Mouse (Mus musculus): Measurements from ENCODE around the gene Itpripl2.
A peak's percentile ranks its signal among the peaks of the same experiment; 100 is the strongest.

The Itpripl2 gene

DNA sequence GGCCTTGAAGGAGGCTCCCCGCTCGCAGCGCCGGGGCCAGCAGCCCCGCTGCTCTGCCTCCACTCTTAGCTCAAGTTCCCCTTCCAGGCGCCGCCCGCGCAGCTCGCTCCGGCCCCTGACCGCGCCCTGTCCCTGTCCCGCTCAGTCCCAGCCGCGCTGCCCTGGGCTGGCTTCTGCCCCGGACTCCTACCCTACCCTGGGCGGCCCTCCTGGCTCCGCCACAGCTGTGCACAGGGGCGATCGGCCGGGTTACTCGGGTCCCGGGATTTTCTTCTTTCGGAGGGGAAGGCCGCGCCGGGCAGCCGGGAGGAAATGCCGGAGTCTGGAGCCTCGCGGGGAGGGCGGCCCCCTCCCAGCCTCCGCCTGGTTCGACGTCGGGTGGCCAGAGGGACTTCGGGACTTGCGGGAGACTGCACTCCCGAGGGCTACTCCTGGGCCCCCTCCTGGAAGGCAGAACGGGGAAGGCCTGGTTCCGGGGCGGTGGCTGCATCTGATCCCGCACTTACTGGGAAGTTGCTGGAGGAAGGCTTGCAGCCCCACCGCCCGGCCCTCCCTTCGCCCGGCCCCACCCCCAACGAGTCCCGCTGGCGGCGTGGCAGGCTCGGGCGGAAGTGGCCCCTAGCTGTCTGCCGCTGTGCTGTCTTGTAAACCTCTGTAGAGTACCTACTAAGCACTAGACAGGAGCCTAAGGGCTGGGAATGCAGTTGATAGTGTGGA, at the start of gene Itpripl2:
Itpripl2 (minus strand) TSS at position 545 of the 717 bp plus-strand sequence.
- DNase-seq = peak; percentile 7 to 17

DNA sequence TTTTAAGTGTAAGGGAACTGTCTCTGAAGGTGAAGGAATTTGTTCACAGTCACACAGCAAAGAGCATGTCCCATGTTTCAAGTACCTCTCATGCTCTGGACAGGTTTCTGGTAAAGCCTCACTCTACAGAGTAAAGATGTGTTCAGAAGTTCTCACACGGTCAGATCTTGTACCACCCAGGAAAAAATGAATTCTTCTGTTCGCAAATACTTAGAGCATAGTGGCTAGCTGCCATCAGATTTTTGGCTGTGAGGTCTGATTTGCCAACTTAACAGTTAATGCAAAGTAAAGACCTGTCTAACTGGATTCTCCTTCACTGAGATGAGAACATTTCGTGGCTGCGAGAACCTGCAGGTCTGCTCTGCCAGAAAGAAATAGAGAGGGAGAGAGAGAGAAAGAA, 43.3 kb upstream of the Itpripl2 start:
- no peak for DNase-seq

GRCm38 (mm10) chr7:118534326-118534725, 42.6 kb upstream of the Itpripl2 start:
- DNase-seq = no peak

DNA sequence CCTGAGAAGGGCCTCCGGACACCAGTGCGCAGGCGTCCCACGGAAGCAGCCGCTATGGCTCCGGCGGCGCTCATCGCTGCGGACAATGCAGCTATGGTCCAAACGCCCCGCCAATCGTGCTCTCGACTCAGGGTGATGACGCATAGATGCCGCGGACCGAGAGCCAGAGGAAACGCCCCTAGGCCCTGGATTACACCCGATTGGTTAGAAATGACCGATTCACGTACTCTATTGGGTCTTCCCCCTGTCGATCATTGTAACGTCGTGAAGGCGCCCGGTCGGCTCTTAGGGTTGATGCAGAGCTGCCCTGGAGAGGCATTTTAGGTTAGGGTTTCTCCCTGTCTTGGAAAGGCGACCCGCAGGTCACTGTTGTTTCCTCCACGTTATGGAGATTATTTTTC, 41.4 kb upstream of the Itpripl2 start, which contains the start of gene Coq7:
Coq7 (minus strand) TSS at position 179 of the 401 bp plus-strand sequence.
- DNase-seq = peak; percentile 95 to 96

GRCm38 (mm10) chr7:118532519-118533177, 40.9 kb upstream of the Itpripl2 start:
- DNase-seq = peak; percentile 98

DNA sequence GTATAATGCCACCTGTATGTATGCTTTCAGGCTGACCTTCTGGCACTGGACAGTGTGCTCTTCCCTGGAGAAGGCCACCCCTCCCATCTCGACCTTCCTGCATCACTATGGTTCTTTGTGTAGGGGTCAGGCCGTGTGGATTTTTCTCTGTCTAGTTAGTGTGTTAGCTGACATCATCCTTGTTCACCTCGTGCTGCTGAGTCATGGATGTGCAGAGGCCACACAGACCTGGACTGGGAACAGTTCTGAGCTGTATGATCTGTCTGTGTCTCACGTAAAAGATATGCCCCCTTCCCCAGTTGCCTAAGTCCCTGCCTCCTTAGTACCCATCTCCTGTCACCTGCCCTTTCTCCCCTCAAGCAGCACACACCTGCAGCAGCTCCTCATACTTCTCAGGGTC, 35.2 kb upstream of the Itpripl2 start:
- DNase-seq = no peak

DNA sequence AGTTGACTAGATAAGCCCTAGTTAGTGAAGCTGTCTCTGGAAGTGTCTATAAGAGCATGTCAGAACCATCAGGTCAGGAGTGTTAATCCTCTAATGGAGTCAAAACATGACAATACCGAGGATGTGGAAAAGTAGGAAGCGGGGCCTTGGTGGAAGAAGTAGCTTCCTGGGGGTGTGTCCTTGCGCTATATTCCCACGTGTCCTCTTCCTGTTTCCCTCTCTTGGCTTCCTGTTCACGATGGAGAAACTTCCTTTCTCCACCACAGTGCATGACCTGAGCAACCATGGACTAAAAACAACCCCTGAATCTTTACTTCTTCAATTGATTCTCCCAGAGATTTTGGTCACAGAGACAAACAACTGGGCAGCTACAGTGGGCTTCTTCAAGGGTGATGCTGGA, 30.3 kb upstream of the Itpripl2 start:
- no peak for DNase-seq

- DNase-seq = no peak
Observed at GRCm38 (mm10) chr7:118519661-118520060, 27.9 kb upstream of the Itpripl2 start.

DNA sequence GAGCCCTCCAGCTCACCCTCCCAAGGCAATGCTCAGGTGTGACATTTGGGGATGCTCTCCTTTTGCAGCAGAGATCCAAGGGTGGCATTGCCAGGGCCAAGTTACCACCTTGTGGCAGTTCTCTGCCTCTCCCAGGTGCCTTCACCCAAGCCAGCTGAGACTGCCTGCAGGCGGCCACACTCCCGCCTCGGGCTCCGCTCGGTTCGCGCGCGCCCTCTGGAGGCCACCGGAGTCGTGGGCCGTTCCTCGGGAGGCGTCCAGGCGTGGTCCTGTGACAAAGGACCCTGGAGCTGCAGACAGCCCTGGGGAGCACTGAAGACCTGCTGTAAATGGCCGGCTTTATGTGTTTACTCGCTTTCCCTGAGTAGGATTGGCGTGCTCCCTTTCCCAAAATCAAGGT, 26.9 kb upstream of the Itpripl2 start:
- DNase-seq = peak; percentile 77 to 87

GRCm38 (mm10) chr7:118517819-118518218, 26.0 kb upstream of the Itpripl2 start:
- no peak for DNase-seq

DNA sequence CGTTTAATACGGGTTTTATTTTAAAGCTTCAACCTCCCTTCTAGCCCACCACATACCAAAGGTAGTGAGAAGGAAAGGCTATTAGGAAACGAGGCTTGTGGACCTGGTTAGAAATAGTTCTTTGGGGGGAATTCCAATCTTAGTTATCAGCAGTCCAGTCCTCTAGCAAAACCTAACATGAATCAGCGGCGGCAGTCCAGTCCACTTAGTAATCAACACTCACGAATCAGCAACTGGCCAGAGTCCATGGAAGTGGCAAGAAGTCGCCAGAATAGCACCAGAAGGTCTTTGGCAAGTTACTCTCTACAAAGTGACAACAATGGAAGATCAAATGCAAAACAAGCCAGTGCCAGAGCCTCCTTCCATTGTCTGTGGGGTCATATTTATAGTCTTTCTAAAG, 16.8 kb upstream of the Itpripl2 start:
- DNase-seq = no peak

DNA sequence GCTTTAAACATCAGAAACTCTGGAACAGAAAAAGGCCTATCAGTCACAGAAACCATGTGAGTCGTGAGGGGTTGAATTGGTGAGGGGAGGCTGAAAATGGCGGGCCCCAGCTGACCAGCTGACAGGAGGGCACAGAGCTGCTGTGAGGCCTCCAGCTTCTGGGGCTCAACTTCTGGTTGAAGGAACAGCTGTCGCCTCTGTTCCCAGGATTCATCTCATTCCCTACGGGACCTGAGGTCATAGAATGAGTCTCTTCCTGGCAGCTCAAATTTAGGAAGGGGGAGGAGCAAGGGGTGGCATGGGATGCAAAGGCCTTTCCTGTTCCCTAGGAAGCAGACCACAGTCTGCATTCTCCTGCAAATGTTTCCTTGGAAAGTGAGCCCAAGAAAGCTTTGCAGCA, 12.1 kb upstream of the Itpripl2 start:
- no peak for DNase-seq

DNA sequence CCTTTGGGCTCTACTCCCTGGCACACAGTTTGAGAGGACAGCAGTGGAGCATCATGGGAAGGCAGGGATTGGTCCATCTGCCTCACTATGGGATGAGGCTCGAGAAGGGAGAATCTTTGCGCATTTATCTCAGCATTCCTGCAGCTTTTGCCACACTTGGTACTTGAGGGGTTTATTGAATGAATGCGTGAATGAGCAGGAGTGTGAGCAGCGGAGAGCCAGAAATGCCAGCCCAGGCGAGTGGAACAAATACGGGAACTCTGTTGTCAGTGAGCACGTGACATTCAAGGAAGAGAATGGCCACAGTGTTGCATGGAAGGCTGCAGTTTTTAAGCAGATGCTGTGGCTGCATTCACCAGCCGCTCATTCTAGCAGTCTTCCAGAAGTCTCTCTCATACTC, 10.6 kb upstream of the Itpripl2 start:
- peak in 1 of 2 experiments; percentile 8 for DNase-seq

DNA sequence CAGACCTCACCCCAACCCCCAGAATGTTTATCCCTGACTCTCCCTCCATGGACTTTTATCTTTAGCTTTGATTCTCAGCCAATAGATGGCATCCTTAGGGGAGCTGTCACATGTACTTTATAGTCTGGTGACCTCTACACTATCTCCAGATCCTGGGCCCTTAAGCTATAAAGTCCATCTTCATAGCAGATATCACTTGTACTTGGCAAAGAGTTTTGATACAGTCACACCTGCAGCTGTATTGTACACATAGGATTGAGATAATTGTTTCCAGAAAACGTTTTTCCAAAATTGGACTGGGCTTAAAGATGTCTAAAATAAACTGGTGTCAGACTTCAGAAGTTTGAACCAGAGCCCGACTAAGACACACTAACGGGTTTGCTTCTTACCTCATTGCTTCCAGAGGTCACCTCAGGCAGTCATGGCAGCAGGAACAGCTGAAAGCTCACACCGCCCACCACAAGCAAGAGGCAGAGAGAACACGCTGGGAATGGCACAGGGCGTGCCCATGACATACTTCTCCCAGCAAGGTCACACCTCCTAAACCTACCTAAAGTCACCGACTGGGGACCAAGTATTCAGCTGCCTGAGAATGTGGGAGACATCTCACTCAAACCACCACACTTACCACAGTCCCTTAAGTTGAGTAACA, 8.1 kb upstream of the Itpripl2 start:
- no peak for DNase-seq

DNA sequence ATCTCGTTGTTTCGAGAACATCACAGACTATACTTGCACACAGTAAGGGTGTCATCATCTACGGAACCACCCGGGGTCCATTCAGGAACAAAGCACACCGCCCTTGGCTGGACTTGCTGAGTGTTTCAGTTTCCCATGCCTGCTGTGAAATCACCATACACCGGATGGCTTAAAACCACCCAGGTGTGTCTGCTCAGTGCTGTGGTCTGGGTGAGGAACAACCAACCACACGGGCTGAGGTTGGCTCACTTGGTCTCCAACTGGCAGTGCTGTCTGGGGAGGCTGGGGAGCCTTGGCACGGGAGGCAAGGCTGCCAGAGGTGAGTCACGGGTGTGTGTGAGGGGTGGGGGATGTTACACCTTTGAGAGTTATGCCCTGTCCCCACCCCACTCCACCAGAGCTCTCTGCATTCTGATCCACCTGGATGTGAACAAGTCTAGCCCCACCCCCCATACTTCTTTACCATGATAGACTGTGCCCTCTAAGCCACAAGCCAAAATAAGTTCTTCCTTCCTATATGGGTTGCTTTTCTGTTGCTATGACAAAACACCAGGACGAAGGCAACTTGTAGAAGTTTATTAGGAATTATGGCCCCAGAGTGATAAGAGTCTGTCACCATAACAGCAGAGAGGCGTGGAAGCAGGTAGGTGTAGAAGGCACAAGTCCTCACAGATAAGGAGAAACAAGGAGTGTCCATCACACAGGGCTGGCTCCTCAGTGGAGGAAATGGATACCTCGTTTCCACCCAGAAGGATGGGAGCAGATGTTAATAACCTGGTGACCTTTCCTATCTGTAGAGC, 7.4 kb upstream of the Itpripl2 start:
- DNase-seq = no peak

- DNase-seq = no peak
Observed at GRCm38 (mm10) chr7:118494892-118495579, 3.3 kb upstream of the Itpripl2 start.

DNA sequence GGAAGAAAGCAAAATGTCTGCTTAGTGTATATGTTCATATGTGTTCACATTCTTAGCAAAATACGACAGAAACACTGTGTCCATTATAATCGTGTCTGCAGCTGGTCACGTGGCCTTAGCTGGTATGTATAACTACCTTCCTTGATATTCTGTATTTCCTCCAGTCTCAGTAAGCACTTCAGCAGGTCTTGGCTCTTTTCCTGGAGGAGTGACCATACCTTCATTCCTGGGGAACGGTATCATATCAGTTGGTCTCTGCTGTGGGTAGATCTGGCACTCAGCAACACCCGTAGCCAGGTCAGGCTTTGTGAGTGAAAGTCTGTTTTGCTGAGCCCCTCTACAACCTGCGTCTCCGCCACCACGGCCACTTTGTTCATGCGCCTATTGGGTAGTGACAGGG, 2.1 kb upstream of the Itpripl2 start:
- DNase-seq = no peak

DNA sequence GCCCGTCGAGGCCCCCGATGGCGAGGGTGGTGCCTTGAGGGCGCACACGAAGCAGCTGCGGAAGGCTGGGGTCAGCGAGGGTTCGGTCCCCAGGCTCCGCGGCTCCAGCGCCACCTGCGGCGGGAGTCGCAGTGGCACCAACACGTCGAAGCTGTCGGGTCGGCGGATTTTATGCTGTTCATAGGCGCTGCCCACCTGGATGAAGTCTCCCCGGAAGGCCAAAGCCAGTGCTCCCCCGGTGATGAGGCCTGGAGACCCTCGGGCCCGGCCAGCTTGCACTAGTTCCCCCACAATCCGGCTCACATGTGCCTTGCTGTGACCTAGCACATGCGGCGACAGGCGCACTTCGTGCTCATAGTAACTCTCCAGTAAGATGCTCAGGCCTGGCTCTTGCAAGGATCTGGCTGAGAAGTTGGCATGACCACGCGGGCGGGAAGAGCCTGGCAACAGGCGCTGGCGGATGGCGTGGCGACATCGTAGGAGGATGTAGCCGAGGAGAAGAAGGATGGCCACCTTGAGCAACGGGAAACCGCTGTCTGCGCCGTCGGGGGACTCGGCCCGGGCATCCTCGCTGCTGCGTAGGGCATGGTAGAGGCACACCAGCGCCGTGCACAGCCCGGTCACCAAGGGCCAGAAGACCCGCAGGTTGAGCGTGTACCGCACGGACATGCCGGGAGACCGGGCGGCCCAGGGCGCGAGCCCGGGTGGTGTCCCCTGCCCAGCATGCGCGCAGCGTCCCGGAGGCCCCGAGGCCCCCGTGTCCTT, 927 bp downstream of the Itpripl2 start:
- no peak for DNase-seq

DNA sequence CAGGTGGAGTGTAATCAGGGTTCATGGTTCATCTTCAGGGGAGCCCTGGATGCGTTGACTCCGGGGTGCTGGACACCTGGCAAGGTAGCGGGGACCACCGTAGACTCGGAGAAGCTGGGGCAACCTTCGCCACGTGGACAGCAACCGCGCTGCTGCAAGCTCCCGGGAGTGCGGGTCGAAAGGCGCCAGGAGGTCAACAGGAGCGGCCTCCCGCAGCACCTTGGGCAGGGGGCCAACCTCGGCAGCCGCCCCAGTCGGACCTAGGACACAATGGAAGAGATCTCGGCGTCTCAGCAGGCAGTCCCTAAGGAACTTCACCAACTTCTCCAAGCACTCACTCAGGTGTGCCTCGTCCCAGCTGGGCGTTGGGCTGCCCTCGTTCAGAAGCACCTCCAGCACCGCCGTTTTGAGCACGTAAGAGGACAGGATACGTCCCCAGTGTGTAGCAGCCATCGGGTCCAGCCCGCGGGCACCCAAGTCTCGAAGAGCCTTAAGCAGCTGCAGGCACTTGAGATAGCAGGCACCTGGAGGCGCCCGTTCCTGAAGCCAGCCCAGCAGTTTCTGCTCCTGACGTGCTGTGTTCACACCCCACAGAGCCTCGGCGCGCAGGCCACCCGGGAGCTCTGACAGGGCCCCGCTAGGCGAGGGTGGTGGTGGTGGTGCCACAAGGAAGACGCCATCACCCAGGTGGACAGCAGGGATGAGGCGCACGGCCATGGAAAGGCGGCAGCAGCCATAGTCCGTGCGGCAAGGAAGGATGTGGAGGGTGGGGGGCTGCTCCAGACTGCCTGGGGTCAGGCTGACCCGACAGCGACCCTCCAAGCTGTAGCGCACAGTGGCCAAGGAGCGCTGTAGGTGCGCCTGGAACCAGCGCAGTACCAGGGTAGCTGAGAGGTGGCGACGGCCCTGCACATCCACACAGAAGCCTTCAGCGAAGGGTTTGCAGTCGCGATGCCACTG, 1.8 kb downstream of the Itpripl2 start:
- DNase-seq = no peak

- DNase-seq = no peak
Observed at GRCm38 (mm10) chr7:118488060-118488664, 3.6 kb downstream of the Itpripl2 start.

Measured in cerebellum, postnatal 25 days (tissue).